Mouse (Mus musculus): ENCODE measurements at regions not wholly inside any gene's neighbourhood (a gene's known extent, or its start where the extent isn't known, plus 50 kb on each side); places are given as distances from the start of the nearest gene placed in this dataset.

DNA sequence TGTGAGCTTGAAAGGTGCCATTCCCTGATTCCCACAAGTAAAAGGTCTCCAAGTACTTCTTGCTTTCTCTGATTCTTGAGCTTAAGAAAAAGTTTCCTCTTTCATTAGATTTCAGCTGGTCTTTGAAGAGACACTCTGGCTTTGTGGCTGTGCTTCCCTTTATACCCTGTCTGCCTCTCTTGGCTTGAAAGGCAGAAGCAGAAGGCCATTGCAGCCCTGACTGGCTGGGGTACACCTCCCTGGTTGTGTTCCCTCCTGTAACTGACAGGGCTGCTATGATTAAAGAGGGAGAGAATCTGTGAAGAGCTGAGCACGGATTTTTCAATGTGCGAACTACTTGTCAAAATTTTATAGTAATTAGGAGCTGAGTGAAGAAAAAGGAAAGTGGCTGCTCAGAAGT, 125.3 kb downstream of the Cd55b start:
- TF ChIP-seq CTCF (IDR thresholded peaks at IDR 0.05; ENCODE audit: low read depth), result no peak
- TF ChIP-seq EP300 (IDR thresholded peaks at IDR 0.05; ENCODE audit: low read depth), result no peak

Measured in liver, postnatal 0 days (tissue).